Mouse (Mus musculus) CH12.LX (cell line): ENCODE measurements around the gene Syap1.

Source experiments
- HCFC1 ChIP-seq: IDR thresholded peaks from 2 replicates; pipeline ENCODE4 v1.6.1; 2012; ENCODE audit warnings: low read depth, mild to moderate bottlenecking, inconsistent platforms, low read length, improper control_type of control experiment
- PAX5 ChIP-seq: IDR thresholded peaks from 2 replicates; pipeline ENCODE4 v1.6.1; 2012; ENCODE audit warnings: low read length, inconsistent platforms, mixed read lengths
- POLR2A ChIP-seq: IDR thresholded peaks from 2 replicates; pipeline ENCODE4 v1.6.1; 2011; ENCODE audit warnings: low read depth, mild to moderate bottlenecking, improper control_type of control experiment, low read length
- ZC3H11A ChIP-seq: IDR thresholded peaks from 2 replicates; pipeline ENCODE4 v1.6.1; 2012; ENCODE audit warnings: low read depth, mild to moderate bottlenecking, inconsistent platforms, low read length, improper control_type of control experiment
- ZMIZ1 ChIP-seq: IDR thresholded peaks from 2 replicates; pipeline ENCODE4 v1.6.1; 2012; ENCODE audit warnings: low read depth, mild to moderate bottlenecking, inconsistent platforms, low read length, improper control_type of control experiment

DNA sequence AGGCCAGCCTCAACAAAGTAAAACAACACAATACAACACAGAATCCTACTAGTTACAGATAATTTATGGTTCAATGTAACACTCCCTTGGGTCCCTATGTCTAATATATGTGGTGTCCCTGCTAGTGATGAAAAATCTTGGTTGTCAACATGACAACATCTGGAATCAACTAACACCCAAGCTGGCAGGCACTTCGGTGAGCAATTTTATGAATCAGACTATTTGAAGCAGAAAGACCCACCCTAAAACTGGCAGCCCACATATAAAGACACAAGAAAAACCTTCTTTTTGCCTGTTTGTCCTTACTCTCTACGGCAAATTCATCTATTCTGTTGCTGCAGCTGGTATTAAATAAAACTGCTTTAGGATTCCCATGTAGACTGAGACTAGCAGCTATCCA is 14.5 kb downstream of the Syap1 start:
- TF ChIP-seq ZMIZ1, result no peak
- no peak for TF ChIP-seq PAX5
- no peak for TF ChIP-seq POLR2A
- no peak for TF ChIP-seq HCFC1
- TF ChIP-seq ZC3H11A, result no peak
